Mouse (Mus musculus): ENCODE measurements around the gene Akap2.

GRCm38 (mm10) chr4:57854181-57854580 is 136.7 kb downstream of the Akap2 start:
- TF ChIP-seq CTCF (IDR thresholded peaks at IDR 0.05; ENCODE audit: low read depth, low read length) (no peak), TAL1 (conservative IDR thresholded peaks at IDR 0.05; ENCODE audit: low read depth, low read length) (no peak), GATA1 (IDR thresholded peaks at IDR 0.05; ENCODE audit: borderline replicate concordance, low read length) (no peak), GATA2 (IDR thresholded peaks at IDR 0.05; ENCODE audit: borderline replicate concordance, low read depth, low read length) (no peak)
